Mouse (Mus musculus) bone marrow macrophage, adult 2 months (primary cell): ENCODE results near the gene Slc7a7.

ENCODE experiments used
- CTCF ChIP-seq: IDR thresholded peaks from 2 replicates; pipeline ENCODE4 v1.5.1; 2012; ENCODE audit warnings: low read depth, mild to moderate bottlenecking, low read length, moderate library complexity
- POLR2A ChIP-seq: IDR thresholded peaks from 2 replicates; pipeline ENCODE4 v1.6.1; 2012; ENCODE audit warnings: mild to moderate bottlenecking, low read depth, low read length, borderline replicate concordance

GRCm38 (mm10) chr14:54380616-54381015, 37.0 kb downstream of the Slc7a7 start:
- TF ChIP-seq POLR2A (no peak), CTCF (no peak)
